Mouse (Mus musculus) embryonic facial prominence, embryonic 14.5 days (tissue): Measurements from ENCODE around the gene Fam89a. TPM values are rescaled to one million over a fixed set of nuclear protein-coding genes. Genes with fewer than 3 reads are reported as not detected.

ENCODE experiments used
- ATAC-seq: fragments of 200-750 bp; cut with Nextera tagmentation; 2 replicates; pipeline ENCODE4 v1.8.0; 2017; ENCODE audit warnings: low read depth, moderate number of reproducible peaks, moderate TSS enrichment
- DNase-seq: peaks from one replicate; pipeline ENCODE4 v3.0.0-alpha.2; 2015; ENCODE audit warnings: low spot score
- H3K27ac ChIP-seq: fragments of 300-500 bp; sonication (generic); replicated peaks from 2 replicates; pipeline ENCODE4 v1.5.1; 2014; ENCODE audit warnings: low read depth, mild to moderate bottlenecking, low read length, moderate library complexity
- H3K27me3 ChIP-seq: fragments of 300-500 bp; sonication (generic); replicated peaks from 2 replicates; pipeline ENCODE4 v1.6.1; 2014; ENCODE audit warnings: low read length; ENCODE audit not compliant: control insufficient read depth, insufficient read depth
- H3K36me3 ChIP-seq: fragments of 300-500 bp; sonication (generic); 2 replicates; pipeline ENCODE4 v1.6.1; 2014; ENCODE audit warnings: low read length, mixed read lengths; ENCODE audit not compliant: control insufficient read depth, insufficient read depth
- H3K4me1 ChIP-seq: fragments of 300-500 bp; sonication (generic); 2 replicates; pipeline ENCODE4 v1.6.1; 2014; ENCODE audit warnings: antibody characterized with exemption, low read length; ENCODE audit not compliant: control insufficient read depth, insufficient read depth
- H3K4me2 ChIP-seq: fragments of 300-500 bp; sonication (generic); 2 replicates; pipeline ENCODE4 v1.6.1; 2014; ENCODE audit warnings: low read depth, mild to moderate bottlenecking, low read length, moderate library complexity, mixed read lengths
- H3K4me3 ChIP-seq: fragments of 300-500 bp; sonication (generic); 2 replicates; pipeline ENCODE4 v1.5.1; 2014; ENCODE audit warnings: low read depth, mild to moderate bottlenecking, low read length
- H3K9ac ChIP-seq: fragments of 300-500 bp; sonication (generic); 2 replicates; pipeline ENCODE4 v1.6.1; 2014; ENCODE audit warnings: low read depth, mild to moderate bottlenecking, low read length, moderate library complexity, mixed read lengths
- H3K9me3 ChIP-seq: fragments of 300-500 bp; sonication (generic); 2 replicates; pipeline ENCODE4 v1.6.1; 2016; ENCODE audit warnings: low read length; ENCODE audit not compliant: control insufficient read depth
- WGBS: fragments of 180-500 bp; shearing (Covaris S2); extraction: QIAGEN DNeasy Blood & Tissue Kit; methylation state at CpG from one replicate; pipeline ENCODE4 v1.1.7; 2014; 5-methylcytosine and 5-hydroxymethylcytosine counted together
- polyA plus RNA-seq: library from polyadenylated mRNA; unstranded; fragments of >200 nt; fragmentation: Nextera tagmentation; extraction: Ambion mirVana; gene quantifications from 2 replicates; pipeline ENCODE4 v1.2.1, GENCODE M21; 2014

Gene Fam89a
- polyA plus RNA-seq, 1 experiment from 2014 or later = 4.5 TPM

DNA sequence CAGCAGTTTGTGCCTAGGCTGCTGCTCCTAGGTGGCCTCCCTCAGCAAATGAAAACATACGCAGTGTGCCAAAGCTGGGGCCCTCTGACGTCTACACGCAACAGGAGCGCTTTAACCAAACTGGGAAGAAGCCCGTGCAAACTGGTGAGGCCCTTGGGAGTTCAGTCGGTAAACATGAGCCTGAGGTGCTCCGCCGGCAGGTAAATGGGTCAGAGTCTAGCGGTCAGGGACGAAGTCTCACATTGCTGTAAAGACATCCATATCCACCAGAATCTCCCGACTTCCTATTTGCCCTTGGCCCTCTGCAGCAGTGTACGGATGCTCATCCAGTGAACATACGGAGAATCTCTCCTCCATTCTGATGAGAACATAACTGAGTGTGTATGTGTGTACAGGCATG, 5.0 kb downstream of the Fam89a start:
- peaks cover 4% of the 10 kb centered on the region; the same call in 1 of the 2 replicates for H3K4me1 ChIP-seq
- H3K36me3 ChIP-seq = no peaks in the 10 kb centered on the region
- no peak for DNase-seq
- no peak overlapping the region for H3K27ac ChIP-seq
- H3K4me3 ChIP-seq = no peak overlapping the region
- no peak for ATAC-seq
- 55% methylated on average over 13 of the region's 13 CpGs for WGBS
- H3K27me3 ChIP-seq = peaks cover 21% of the 10 kb centered on the region
- no peak overlapping the region for H3K4me2 ChIP-seq
- H3K9me3 ChIP-seq = no peaks in the 10 kb centered on the region
- H3K9ac ChIP-seq = no peak overlapping the region

DNA sequence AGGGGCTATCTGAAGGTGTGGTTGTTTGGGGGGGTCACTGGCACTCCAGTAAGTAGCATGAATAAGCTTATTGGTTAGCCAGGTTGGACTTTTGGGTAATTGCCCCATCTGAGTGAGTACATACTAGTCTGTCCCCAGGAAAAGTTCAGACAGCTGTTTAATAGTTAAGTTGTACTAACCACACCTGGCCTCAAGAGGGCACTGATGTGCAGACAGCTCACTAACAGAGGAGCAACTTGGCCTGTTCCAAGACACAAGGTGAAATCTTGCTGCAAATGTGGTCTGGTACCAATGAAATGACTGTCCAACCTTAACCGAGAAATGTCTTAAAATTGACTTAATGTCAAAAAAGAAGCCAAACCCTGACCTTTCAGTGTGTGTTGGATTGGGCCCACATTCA, 12.4 kb downstream of the Fam89a start:
- 79% methylated on average over 1 of the region's 1 CpGs for WGBS
- DNase-seq (peak; percentile 36), ATAC-seq (peak; percentile 3; the same call in 1 of the 2 replicates)
- Histone ChIP-seq H3K36me3 (peaks cover 24% of the 10 kb centered on the region), H3K9me3 (no peaks in the 10 kb centered on the region), H3K4me3 (no peak overlapping the region), H3K4me1 (no peaks in the 10 kb centered on the region), H3K4me2 (no peak overlapping the region), H3K27me3 (no peaks in the 10 kb centered on the region), H3K27ac (no peak overlapping the region), H3K9ac (no peak overlapping the region)

DNA sequence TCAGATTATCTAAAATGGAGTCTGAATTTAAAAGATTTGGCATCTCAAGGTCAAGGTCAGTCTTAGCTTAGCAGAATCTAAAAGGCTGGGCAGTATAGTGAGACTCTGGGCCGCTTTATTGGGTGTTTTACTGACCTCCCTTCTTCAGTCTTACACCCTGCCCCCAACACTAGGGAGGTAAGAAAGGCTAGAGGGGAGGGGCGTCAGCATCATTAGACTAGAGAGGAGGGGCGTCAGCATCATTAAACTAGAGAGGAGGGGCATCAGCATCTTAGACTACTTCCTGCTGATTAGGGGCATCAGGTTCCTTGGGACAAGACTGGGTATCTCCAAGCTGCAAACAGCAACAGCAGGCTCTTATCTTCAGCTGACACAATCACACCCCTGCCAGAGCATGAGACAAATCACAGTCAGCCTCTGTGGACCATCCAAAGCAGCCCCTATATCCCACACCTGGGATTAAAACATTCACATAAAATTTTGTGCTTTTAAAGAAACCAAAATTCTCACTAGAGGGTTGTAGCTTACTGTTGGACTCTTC, 16.2 kb downstream of the Fam89a start:
- 72% methylated on average over 3 of the region's 3 CpGs for WGBS
- Histone ChIP-seq H3K27ac (no peak overlapping the region), H3K9ac (no peak overlapping the region), H3K4me1 (no peaks in the 10 kb centered on the region), H3K4me3 (no peak overlapping the region), H3K4me2 (no peak overlapping the region), H3K27me3 (no peaks in the 10 kb centered on the region), H3K9me3 (no peaks in the 10 kb centered on the region), H3K36me3 (peaks cover 51% of the 10 kb centered on the region)
- ATAC-seq (no peak), DNase-seq (no peak)

DNA sequence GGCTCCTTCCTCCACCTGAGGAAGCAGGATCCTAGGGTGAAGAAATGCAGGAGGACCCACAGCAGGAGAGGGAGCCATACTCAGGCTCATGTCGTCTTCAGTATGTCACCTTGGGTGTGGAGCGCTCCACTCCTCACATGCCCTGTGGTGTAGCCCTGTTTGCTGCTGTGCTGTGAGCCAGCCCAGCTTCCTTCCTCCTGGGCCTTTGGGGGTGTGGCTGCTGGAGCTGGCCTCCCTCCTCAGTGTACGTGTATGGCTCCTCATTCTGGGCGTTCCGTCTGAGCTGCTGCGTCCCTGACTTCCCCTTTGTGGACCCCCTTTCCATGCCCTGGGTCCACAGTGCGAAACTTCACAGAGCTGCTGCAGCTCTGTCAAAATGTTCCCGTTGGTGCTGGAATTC, 18.8 kb downstream of the Fam89a start:
- ATAC-seq = no peak
- no peaks in the 10 kb centered on the region for H3K9me3 ChIP-seq
- H3K4me2 ChIP-seq = no peak overlapping the region
- no peaks in the 10 kb centered on the region for H3K4me1 ChIP-seq
- H3K4me3 ChIP-seq = no peak overlapping the region
- no peaks in the 10 kb centered on the region for H3K27me3 ChIP-seq
- no peak overlapping the region for H3K9ac ChIP-seq
- peaks cover 70% of the 10 kb centered on the region for H3K36me3 ChIP-seq
- H3K27ac ChIP-seq = no peak overlapping the region
- WGBS = 85% methylated on average over 8 of the region's 8 CpGs
- DNase-seq = no peak

GRCm38 (mm10) chr8:124724301-124724700, 27.3 kb downstream of the Fam89a start:
- ATAC-seq = no peak
- 97% methylated on average over 7 of the region's 7 CpGs for WGBS
- Histone ChIP-seq H3K27me3 (no peaks in the 10 kb centered on the region), H3K4me3 (no peak overlapping the region), H3K9ac (no peak overlapping the region), H3K27ac (no peak overlapping the region), H3K4me1 (peaks cover 15% of the 10 kb centered on the region), H3K9me3 (no peaks in the 10 kb centered on the region), H3K4me2 (no peak overlapping the region), H3K36me3 (peaks cover 39% of the 10 kb centered on the region)
- no peak for DNase-seq

GRCm38 (mm10) chr8:124721862-124722515, 29.6 kb downstream of the Fam89a start, which contains the start of the genes Ttc13 and Arv1:
TSS of gene Ttc13 (minus strand) at chr8:124721983.
TSS of gene Arv1 (plus strand) at chr8:124722139.
- peaks cover 15% of the 10 kb centered on the region for H3K4me1 ChIP-seq
- H3K27ac ChIP-seq = no peak within 1 kb of the TSS
- peak within 1 kb of the TSS; percentile 88 for H3K4me2 ChIP-seq
- ATAC-seq (peak; percentile 100), DNase-seq (peak; percentile 99)
- peaks cover 19% of the 10 kb centered on the region; the same call in 1 of the 2 replicates for H3K36me3 ChIP-seq
- 2% methylated on average over 30 of the region's 59 CpGs for WGBS
- no peaks in the 10 kb centered on the region for H3K27me3 ChIP-seq
- peak within 1 kb of the TSS; percentile 80 for H3K9ac ChIP-seq
- no peaks in the 10 kb centered on the region for H3K9me3 ChIP-seq
- peak within 1 kb of the TSS; percentile 92 for H3K4me3 ChIP-seq

DNA sequence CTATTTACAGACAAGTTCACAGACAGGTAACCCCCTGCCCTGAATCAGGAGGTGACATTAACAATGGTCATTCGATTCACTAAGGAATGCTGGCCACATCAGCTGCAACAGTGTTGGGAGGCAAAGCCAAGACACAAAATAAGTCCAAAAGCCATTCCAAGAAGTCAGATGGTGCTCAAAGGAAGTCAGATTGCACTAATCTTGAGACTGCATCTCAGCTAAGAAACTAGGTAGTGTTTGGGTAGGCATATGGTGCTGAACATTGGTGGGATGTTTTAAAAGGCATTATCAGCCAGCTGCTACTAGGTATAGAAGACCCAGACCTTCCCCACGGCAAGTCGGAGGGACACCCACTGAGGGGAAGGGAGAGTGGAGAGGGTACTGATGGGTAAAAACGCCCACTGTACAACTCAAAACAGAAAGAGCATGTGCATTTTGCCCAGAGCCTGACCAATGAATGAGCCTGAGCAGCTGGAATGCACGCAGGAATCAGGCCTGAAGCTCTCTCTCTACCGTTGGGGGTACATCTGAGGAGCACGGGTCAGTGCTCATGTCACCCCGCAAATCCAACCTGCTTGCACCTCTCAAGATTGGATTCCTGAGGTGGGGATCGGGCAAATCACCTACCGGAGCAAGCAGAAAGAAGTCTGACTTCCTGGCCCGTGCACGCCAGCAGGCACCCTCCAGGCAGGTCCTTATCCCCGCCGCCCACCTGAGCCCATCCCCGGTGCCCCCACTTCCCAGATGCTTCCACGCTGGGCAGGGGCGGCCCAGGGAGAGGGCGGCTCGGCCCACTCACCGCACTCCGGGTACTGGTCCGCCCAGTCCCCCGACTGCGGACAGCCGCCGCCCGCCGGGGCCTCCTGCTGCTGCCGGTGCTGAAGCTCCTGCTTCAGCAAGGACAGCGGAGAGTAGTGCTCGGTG, 30.4 kb downstream of the Fam89a start:
- ATAC-seq (peak; percentile 47), DNase-seq (no peak)
- Histone ChIP-seq H3K9me3 (no peaks in the 10 kb centered on the region), H3K4me3 (peak overlapping the region; percentile 92), H3K27ac (no peak overlapping the region), H3K27me3 (no peaks in the 10 kb centered on the region), H3K36me3 (peaks cover 11% of the 10 kb centered on the region; the same call in 1 of the 2 replicates), H3K4me2 (peak overlapping the region; percentile 80), H3K4me1 (peaks cover 15% of the 10 kb centered on the region), H3K9ac (peak overlapping the region; percentile 80)
- WGBS = 4% methylated on average over 15 of the region's 31 CpGs

DNA sequence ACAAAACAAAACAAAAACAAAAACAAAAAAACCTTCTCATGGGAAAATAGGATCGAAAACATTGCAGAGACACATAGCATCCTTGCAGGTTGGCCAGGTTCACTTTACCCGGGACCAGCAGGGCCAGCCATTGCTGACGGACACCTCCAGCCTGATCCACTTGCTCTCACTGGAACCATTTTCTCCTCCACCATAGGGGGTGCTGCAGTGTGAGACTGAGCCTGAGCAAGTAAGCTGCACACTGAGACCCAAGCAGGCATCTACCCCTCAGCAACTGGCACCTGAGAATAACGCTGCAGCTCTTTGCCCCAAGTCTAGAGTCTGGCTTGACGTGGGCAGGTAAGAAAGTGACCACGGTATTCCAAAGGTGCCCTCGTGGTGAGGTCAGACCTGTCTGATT, 31.5 kb downstream of the Fam89a start:
- no peak for ATAC-seq
- Histone ChIP-seq H3K27me3 (no peaks in the 10 kb centered on the region), H3K4me2 (no peak overlapping the region), H3K27ac (no peak overlapping the region), H3K36me3 (0 out of 2 replicates have a peak, but pooled peaks cover 1% of the 10 kb centered on the region), H3K9me3 (no peaks in the 10 kb centered on the region), H3K4me1 (peaks cover 15% of the 10 kb centered on the region), H3K4me3 (no peak overlapping the region), H3K9ac (no peak overlapping the region)
- no peak for DNase-seq
- WGBS = 78% methylated on average over 7 of the region's 7 CpGs
